Mouse (Mus musculus) testis, postnatal 10 days (tissue): ENCODE measurements around the gene Klhdc1.

ENCODE experiments used
- DNase-seq: peaks from one replicate; pipeline ENCODE4 v3.0.0; 2021; ENCODE audit warnings: low spot score

The Klhdc1 gene

GRCm38 (mm10) chr12:69240876-69241275 is at the start of gene Klhdc1:
Klhdc1 (plus strand) TSS chr12:69241176.
- DNase-seq = no peak

DNA sequence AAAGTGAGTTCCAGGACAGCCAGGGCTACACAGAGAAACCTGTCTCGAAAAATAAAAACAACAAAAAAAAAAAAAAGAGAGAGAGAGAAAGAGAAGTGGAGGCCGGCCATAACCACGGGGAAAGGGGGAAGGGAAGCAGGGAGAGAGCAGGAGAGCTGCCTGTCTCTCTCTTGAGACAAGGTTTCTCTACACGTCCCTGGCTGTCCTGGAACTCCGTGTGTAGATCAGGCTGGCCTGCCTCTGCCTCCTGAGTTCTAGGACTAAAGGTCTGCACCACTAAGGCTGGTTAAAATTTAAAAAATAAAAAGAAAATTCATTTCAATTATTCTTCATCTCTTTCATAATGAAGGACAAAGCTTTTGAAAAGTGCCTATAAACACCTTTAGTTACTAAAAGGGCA is 49.6 kb upstream of the Klhdc1 start:
- no peak for DNase-seq

DNA sequence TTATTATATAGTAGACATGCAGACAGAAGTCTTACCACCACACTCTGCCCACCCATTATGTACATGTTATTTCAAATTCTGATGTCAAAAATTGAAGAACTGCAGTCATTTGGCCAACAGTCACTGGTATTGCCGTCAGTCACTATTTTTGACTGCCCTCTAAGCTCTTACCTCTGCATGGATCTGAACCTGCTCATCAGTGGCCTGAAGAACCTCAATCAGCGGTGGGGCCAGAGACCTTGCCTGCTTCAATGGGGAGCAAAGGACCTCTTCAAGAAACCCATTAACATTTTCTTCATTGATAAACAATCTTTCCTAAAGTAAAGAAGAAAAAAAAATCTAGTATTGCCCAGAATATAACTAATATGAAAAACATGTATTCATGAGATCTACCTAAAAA is 48.3 kb upstream of the Klhdc1 start:
- no peak for DNase-seq

- peak; percentile 75 for DNase-seq
Observed at GRCm38 (mm10) chr12:69196444-69197377, 44.3 kb upstream of the Klhdc1 start, which contains the start of gene Gm49383. Gm49383 (minus strand) TSS chr12:69197104.

DNA sequence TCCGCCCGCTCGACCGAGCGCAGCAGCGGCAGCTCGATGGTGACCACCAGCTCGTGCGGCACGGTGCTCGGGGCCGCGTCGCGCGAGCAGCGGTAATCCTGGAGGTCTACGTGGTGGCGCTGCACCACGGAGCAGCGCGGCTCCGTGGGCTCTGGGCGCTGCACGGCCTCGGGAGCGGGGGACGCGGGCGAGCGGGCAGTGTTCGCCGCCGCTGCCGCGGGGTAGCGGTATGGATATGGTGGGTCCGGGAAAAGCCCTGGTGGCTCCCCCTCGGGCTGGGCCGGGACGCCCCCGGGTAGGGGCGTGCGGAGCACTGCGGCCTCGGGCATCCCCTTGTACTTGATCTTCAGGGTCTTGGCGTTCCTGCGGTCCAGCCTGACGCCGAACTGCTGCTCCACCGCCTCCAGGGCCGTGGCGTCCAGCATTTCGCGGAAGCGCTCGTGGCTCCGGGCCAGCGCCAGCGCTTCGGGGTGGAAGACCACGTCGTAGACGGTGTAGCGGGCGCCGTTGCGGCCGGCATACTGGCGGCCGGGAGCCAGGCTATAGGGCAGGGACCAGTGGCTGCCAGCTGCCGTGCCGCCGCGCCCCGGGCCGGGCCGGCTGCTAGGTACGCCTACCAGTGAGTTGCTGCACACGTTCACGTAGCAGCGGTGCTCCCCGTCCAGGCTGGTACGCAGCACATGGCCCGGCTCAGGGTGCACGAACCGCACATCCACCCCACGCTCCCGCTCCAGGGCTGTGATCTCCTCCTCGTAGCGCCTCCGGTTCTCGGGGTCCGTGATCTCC is 43.4 kb upstream of the Klhdc1 start:
- DNase-seq = peak; percentile 79

- peak; percentile 88 for DNase-seq
Observed at GRCm38 (mm10) chr12:69198164-69198535, 42.8 kb upstream of the Klhdc1 start, which contains the start of gene Dnaaf2. Dnaaf2 (minus strand) TSS chr12:69198429.

GRCm38 (mm10) chr12:69198985-69199384 is 42.0 kb upstream of the Klhdc1 start:
- no peak for DNase-seq

GRCm38 (mm10) chr12:69204052-69204833 is 36.7 kb upstream of the Klhdc1 start, which contains the start of gene Gm49384:
Gm49384 (minus strand) TSS chr12:69204267.
- peak; percentile 38 for DNase-seq

DNA sequence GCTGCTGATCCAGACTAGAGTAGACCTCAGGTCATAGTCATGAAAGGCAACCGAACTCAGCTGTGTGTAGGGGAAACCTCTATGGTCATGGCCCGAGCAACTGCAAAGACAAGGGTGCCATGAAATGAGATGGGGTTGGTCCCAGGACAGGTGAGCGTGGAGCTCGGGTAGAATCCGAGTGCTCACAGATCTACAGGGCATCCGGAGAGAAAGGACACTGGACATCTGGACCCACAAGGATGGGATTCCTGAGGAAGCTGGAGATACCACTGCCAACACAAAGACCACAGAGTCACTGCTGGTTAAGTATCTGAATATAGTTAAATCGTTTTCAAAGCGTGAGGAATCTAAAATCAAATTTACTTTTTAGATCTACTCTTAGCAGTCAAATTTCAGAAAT is 33.6 kb upstream of the Klhdc1 start:
- DNase-seq = peak; percentile 25

DNA sequence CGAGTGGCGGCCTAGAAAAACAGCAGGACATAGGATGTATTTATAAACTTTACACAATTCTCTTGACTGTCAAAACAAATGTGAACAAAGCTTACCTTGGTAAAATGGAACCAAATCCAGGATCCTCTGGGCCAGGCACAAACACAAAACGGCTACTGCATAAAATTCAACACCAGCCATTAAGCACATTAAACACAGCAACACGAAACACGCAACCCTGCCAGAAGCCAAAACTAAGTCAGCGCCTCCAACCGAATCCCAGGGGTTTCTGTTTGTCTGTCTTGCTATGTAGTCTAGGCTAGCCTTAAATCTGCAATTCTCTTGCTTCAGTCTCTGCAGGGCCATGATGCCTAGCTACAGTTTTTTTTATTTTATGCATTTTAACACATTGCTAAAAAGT is 33.0 kb upstream of the Klhdc1 start:
- peak; percentile 6 for DNase-seq

- peak; percentile 3 for DNase-seq
Observed at GRCm38 (mm10) chr12:69208520-69208919, 32.5 kb upstream of the Klhdc1 start.

- no peak for DNase-seq
Observed at GRCm38 (mm10) chr12:69210056-69210979, 30.7 kb upstream of the Klhdc1 start.

DNA sequence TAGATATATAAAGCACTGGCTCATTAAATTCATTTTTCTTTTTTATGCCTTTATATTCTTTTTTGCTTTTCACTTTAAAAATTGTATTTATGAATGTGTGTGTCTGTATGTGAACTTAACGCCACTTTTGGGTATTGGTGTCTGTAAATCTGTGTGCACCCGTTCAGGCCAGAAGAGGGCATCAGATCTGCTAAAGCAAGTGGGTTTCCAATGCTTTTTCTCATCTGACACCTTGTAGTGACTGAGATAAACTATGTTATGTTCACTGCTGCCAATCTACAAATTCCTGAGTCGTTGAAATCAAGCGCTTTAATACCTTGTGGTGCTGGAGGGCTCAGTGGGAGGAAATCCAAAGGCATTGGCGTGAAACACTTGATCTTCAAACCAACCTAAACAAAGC is 29.9 kb upstream of the Klhdc1 start:
- no peak for DNase-seq

GRCm38 (mm10) chr12:69213186-69213777 is 27.7 kb upstream of the Klhdc1 start:
- DNase-seq = no peak

- DNase-seq = no peak
Observed at GRCm38 (mm10) chr12:69214393-69214792, 26.6 kb upstream of the Klhdc1 start.

- no peak for DNase-seq
Observed at GRCm38 (mm10) chr12:69215000-69215785, 25.8 kb upstream of the Klhdc1 start.

DNA sequence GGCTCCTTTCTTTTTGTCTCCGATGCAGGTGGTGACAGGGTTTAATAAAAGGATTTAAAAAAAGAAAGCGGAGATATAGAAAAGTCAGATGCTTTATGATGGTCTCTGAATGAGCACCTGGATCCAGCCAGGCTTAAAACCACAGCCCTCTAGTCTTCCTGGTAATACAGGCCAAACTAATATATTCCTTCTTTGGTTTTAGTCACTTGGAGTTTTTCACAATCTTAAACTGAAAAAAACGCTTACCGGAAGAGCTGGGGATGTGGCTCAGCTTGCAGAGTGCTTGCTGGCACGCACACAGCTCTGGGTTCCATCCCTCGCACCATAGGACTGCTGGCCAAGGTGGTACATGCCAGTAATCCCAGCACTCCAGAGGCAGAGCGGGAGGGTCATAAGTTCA is 24.4 kb upstream of the Klhdc1 start:
- DNase-seq = no peak

- DNase-seq = no peak
Observed at GRCm38 (mm10) chr12:69220613-69221277, 20.2 kb upstream of the Klhdc1 start.
